Mouse (Mus musculus): Measurements from ENCODE around the gene Ddx31.

DNA sequence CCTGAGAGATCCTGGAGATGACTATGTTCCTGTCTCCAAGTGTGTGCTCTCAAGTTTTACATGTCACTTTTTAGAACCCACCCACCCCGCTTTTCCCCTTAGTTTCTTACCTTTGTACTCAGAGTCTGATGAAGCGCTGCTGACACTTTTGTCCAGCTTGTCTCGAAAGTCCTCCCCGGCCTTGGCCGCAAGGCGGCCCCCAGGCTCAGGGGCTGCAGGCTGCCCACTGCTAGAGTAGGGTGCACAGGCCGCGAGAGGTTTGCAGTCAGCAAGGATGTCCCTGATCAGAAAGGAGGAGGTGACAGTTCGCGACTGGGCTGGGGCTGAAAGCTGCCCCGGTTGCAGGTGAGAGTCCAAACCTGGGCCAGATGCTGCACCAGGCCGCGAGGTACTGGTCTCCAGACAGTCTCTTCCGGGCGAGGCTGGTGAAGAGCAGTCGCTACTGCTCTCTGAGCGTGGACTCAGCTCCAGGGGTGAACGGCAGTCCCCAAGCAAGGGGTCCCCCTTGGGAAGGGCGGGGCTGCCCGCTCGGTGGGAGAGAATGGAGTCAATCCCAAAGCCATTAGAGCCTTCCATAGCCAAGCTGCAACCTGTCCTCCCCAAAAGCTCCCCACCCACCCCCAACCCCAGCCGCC lies 75.0 kb downstream of the Ddx31 start:
- TF ChIP-seq CTCF (conservative IDR thresholded peaks at IDR 0.05; ENCODE audit: insufficient read depth, insufficient read length, low read depth, low read length): no peak
- no peak for TF ChIP-seq POLR2A (IDR thresholded peaks at IDR 0.05; ENCODE audit: low read depth, low read length)

All from kidney, adult 2 months (tissue).